Mouse (Mus musculus): ENCODE data around the gene Rad23a.

Gene Rad23a

DNA sequence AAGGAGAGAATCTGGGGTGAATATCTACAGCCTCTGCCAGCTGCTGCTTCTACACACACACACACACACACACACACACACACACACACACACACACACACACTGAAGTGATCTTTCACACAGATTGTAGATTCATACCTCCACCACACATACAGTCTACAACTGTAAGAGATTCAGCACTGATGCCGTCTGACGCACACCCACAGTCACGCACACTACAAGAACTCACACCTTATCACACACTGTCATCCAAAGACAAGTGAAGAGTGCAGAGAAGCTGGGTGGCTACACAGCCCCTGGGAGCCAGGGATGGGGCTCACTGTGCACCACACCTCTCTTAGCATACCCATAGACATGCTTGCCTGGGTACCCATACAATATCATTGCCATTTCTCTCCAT is 26.6 kb downstream of the Rad23a start:
- in situ Hi-C loops (cut with MboI): loop anchor here (5.0 kb wide), 1 partner anchor 107 kb away; no protein-coding TSS in a partner anchor

DNA sequence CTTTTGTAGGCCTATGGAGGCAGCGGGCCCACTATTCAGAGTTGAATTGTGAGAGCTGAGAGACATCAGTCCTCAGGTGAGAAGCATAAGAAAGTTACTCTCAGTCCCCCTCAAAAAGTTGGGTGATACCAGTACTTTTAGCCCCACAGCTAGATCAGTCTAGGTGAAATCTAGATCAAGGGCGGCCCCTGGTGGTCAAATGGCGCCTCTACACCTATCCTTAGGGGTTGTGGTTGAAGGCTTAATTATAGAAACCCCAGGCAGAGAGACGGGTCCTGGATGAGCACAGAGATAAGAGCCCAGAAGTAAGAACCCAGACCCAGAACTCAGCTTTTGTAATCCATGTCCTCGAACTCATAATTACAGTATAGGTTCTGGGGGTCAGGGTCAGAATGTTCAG is 27.4 kb downstream of the Rad23a start:
- in situ Hi-C loops (cut with MboI): loop anchor here (5.0 kb wide), 1 partner anchor 106 kb away; no protein-coding TSS in a partner anchor

DNA sequence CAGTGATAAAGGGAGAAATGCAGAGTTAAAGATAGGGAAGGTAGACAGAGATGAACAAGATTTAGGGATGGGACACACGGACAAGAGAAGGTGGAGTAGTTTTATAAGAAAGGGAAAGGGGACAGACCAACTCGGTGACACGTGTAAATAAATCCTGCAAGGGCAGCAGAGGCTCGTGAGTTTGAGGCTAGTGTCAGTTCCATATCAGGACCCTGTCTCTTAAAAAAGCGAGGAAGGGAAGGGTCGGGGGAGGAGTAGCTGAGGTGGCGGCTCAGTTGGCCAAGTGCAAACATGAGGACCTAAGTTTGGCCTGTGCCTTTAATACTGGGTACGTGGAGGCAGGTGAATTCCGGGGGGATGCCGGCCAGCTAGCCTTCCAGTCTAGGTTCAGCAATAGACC is 29.2 kb downstream of the Rad23a start:
- in situ Hi-C loops (cut with MboI): loop anchor here (5.0 kb wide), 1 partner anchor 104 kb away; no protein-coding TSS in a partner anchor

DNA sequence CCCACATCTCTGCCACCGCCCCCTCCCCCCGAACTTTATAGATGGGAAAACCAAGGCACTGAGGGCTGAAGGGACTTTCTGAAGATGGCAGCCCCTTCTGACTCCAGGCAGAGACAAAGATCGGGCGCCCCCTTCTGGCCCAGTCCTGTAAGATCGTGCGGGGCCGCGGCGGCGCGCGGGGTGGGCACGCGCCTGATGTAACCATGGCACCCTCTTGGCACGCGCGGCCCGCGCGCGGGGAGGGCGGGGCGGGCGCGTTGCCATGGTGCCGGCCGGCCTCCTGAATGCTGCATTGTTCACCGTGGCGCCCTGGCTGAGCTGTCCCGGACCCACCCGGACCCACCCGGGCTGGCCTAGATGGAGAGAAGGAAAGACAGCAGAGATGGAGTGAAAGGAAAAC is 29.6 kb downstream of the Rad23a start:
- in situ Hi-C loops (cut with MboI): loop anchor here (5.0 kb wide), 1 partner anchor 104 kb away; no protein-coding TSS in a partner anchor

DNA sequence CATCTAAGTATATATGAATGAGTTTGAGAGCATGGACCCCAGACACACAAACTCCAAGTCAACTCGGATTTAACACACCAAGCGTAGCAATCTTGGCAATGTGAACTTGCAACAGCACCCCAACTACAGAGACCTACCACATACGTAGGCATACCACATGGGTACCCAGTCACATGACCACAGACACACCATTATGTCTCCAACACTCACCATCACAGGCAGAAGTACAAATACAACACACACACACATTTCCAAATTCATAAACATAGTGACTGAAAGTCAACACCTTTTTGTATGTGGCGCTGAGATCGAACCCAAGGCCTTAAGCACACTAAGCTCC is 30.6 kb downstream of the Rad23a start:
- in situ Hi-C loops (cut with MboI): loop anchor here (5.0 kb wide), 1 partner anchor 103 kb away; no protein-coding TSS in a partner anchor

DNA sequence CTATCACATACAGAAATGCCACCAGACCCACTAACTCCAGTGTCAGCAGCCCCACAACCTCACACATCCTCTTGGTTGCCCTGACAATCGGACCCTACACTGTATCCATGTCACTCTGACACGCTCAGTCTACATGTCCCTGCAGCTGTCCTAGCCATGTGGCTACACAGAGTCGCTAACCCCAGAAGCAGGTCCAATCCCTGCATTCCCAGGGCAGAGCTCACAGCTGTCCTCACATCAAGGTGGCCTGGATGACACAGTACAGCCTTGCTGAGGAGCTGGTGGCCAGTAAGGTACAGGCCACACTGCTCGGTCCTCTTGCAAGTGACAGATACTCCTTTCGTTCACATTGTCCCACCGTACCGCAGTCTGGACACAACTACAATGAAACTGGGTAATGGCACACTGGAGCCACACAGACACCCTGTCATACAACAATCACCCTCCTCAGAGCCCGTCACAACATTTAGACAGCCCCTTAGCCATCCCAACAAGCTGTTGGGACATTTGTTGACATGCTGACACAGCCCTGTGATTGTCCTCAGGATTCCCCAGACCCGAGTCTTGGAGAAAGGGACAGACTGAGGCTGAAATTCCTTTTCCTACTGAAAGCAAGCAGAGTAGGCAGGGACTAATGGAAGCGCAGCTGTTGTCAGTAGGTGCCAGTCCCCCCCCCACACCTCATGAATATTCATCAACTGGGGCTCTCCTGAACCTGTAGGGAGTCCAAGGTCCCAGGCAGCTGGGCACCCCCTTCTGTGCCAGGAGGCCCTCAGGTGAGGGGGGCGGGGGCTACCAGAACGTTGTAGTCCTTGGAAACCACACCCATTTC is 31.1 kb downstream of the Rad23a start:
- in situ Hi-C loops (cut with MboI): no loop called here

DNA sequence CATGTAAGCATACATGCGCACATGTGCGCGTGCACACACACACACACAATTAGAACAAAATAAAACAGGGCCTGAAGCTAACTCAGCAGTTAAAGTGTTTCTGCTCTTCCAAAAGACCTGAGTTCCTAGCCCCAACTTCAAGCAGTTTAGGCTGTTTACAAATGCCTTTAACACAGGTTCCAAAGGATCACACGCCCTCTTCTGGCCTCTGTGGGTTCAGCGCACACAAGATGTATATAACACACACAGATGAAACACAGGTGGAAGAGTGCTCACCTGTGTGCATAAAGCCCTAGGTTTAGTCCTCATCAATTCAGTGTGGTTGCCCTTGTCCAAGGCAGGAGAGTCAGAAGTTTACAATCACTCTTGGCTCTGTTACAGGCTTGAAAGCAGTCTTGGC is 34.4 kb downstream of the Rad23a start:
- in situ Hi-C loops (cut with MboI): no loop called here

DNA sequence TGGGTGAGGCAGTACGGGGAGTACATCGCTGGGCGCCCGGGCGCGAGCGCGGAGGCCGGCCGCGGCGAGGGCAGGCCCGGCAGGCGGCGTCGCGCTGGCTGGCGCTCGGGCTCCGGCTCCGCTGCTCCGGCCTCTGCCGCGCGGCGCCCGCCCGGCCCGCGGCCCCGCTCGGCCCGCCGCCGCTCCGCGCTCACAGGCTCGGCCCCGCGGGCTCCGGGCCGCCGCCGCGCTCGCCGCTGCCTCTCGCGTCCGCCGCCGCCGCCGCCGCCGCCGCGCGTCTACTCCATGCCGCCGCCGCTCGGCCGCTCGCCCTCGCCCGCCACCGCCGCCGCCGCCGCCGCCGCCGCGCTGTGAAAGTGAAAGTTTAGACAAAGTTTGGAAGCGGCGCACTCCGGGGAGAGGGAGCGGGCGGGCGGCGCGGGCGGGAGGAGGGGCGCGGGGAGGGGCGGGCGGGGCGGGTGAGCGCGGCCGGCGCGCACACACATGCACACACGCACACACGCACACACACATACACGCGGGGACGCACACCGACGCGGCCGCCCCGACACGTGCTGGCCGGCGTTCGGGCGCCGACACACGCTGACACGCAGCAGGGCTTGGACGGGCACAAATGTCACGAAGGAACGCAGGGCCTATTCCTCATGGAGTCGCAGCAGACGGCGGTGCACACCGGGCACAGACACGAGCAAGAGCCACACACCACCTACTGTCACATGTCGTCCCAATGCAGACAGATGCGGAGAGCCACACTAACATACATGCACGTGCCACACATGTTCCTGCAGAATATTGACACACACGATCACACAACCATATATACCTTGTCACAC is 40.2 kb downstream of the Rad23a start, which contains the start of gene Nfix:
Gene Nfix, minus strand, starts transcription at position 346 of the 833 bp plus-strand sequence.
- in situ Hi-C loops (cut with MboI): no loop called here

DNA sequence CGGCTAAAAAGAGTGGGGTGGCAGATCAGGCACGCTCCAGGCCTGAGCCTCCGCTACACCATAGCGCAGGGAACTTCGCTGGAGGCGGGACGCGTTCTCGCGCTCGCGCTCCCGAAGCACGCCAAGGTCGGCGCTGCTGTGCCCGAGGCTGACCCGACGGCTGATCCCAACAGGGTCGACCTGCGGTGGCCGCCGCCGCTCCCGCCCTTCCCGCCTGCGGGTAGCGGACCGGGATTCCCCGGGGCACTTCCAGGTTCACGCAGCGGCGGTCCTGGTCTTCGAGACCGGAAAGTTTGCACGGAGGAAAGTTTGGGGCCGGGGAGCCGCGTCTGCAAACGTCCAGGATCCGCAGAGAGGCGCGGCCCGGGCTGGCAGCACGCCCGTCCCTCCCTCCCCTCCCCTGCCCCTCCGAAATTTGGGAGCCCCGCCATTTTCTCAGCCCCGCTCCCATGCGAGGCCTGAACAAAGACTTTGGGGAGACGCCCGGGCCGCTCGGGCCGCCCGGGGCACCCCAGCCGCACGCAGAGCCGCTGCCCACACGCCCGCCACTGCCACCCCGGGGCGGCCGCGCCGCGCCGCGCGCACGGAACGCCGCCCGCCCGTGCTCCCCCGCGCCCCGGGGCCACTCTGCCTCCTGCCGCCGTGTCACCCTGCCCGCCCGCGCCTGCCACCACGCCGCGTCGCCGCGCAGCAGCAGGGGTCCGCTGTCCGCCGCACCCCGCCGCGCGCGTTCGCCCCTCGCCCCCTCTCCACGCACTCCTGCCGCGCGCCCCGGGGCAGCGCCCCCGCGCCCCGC is 41.1 kb downstream of the Rad23a start:
- in situ Hi-C loops (cut with MboI): no loop called here

DNA sequence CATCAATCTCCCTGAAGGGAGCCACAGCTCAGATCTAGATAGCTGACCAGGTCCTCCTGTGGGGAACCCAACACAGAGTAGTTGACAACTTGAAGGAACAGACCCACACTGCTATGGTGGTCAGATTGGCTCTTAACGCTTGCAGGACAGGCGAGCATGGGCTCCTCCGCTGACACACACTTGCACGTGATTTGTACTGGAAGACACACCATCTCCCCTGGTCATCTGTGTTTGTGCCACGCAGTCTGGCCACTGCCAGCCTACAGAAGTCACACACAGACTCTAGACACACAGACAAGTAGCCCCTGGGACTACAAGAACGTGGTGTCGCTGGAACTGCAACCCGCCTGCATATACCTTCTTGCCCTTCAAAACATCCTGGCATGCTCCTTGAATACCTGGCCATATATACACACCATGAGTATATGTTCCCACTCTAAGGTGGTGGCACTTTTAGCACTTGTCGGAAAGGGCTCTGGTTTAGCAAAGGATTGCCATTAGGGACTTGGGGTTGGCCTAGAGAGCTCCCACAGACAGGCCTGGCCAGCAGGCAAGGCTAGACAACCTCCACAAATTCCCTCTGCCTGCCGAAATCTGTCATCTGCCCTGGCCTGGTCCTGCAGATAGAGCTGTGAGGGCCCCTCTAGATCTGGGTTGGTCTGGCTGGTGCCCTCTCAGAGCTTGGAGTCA is 41.9 kb downstream of the Rad23a start:
- in situ Hi-C loops (cut with MboI): no loop called here

DNA sequence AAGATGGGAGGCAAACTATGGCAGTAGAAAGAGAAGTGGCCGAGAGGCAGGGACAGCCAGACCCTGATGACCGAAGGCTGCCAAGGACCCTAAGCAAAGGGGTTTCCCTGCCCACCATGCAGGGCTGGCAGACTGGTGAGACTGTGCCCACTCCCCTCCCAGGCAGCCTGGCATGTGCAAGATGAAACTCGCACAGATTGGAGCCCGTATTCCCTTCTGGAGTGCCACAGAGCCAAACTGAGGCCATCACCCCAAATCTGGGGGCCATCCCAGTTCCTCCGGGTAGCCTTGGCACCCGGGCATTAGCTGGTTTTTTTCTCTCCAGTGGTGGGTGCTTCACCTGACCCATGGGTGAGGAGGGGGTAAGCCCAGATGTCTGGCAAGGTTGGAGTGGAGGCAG is 42.5 kb downstream of the Rad23a start:
- in situ Hi-C loops (cut with MboI): no loop called here

DNA sequence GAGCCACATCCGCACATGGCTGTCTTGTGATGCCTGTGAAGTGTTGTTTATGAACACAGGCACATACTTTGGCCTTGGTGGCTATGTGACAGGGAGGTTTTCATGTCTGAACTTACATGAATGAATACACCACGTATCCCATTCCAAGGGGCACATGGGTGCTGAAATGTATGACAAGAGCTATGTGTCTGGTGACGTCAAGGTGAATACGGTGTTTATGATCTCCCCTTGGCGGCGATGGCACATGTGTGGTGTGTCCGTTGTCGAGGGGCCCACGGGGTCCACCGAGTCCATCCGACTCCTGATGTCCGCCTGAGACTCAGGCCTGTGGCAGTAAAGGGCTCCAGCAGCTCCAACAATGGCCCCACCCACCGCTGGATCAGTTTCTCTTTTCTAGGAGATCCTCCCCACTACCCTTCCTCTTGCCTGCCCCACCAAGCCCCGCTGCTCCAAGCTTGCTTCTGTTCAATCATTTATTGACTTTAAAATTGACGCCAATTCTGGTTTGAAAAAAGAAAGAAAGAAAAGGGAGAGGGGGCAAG is 43.1 kb downstream of the Rad23a start:
- in situ Hi-C loops (cut with MboI): no loop called here

DNA sequence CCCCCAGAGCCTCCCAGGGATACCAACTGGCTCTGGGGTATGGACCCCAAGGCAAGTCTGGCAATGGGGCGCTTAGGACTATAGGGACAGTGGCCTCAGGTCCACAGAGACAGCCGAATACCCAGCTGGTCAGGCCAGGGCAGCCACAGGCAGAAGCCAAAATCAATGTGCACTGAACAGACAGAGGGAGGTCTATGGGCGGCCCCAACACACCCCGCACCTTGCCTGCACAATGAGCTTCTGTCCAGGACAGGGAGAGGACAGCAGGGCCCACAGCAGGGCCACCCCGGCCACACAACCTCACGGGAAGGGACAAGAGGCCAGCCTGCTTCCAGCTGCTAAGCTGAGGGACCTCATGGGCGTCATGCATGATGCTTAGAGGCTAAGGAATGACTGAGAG is 46.0 kb downstream of the Rad23a start:
- in situ Hi-C loops (cut with MboI): no loop called here

DNA sequence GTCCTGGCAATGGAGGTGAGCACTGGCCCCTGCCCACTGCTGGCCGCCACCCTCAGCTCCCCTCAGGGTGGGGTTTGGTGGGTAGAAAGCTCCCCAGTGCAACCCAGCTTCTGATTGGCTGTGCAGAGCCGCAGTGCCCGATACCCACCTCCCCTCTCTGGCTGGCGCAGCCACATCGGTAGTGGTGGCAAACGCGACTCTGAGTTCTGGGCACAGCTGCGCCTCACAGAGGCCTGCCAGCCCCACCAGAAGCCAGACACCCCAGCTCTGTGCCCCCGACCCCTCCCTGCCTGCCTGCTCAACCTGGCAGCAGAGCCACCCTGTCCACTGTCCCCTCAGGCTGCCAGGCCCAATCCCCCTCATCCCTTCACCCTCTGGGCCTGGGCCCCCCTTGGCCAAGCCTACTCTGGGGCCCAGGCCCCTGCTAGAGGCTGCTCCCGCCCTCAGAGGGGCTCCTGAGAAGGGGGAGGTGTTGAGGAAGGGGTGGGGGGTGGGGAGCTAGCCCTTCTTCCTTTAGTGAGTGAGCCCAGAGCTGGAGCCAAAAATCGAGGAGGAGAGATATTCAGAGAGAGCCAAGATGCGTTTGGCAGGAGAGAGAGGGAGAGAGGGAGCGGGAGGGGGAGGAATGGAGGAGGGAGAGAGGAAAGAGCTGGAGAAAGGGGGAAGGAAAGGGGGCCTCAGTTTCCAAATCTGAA is 46.5 kb downstream of the Rad23a start:
- in situ Hi-C loops (cut with MboI): no loop called here

DNA sequence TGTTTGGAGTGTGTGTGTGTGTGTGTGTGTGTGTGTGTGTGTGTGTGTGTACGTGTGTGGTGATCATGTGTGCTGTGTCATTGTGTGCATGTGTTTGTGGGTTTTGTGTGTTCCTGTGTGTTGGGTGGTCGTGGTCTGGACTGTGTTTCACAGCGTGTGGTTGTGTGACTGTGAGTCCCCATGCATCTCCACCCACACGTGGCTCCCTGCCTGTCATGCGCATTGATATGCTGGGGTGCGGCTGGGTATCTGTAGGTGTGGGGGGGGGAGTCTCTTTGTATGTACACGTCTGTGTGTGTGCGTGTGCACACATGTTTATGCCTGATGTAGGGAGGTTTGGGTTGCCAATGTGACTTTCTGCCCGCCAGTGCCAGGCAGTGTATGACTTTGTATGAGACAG is 47.3 kb downstream of the Rad23a start:
- in situ Hi-C loops (cut with MboI): no loop called here

DNA sequence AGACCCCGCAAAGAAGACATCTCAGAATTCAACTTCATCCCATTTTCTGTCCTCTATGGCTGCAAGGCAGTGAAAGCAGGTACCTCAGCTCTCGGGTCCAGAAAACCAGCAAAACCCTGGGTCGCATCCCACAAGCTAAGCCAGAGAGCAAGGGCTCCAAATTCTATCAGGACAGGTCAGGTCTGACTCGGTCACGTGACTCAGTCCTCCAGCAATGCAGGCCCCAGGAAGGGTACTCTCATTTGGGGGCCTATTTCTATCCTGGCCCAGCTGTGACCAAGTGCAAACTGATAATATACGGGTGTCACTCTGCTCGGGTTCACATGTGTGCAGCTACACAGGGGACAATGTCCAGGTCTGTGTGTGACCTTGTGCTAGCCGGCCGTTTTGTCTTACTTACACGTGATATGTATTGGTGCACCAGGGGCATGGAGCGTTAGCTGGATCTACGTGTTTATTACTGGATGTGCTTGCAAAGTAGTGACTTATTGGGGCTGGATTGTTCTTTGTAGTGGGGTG is 48.0 kb downstream of the Rad23a start:
- in situ Hi-C loops (cut with MboI): no loop called here

DNA sequence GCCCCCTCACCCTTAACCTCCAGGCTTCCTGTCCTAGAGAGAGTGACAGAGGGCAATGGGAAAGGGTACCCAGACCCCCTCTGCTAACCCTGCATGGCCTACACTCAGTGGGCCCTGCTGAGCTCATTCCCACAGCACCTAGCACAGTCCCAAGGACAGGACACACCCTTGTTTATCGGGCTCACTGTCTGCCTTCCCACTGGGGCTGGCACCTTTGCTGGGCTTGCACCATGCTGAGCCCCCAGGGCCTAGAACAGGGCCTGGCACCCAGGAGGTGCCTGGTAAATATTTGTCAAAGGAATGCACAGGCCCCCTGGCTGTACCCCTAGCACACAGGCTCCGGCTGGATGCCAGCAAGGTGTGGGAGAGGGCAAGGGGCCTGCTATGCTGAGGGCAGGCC is 49.9 kb downstream of the Rad23a start:
- in situ Hi-C loops (cut with MboI): no loop called here

DNA sequence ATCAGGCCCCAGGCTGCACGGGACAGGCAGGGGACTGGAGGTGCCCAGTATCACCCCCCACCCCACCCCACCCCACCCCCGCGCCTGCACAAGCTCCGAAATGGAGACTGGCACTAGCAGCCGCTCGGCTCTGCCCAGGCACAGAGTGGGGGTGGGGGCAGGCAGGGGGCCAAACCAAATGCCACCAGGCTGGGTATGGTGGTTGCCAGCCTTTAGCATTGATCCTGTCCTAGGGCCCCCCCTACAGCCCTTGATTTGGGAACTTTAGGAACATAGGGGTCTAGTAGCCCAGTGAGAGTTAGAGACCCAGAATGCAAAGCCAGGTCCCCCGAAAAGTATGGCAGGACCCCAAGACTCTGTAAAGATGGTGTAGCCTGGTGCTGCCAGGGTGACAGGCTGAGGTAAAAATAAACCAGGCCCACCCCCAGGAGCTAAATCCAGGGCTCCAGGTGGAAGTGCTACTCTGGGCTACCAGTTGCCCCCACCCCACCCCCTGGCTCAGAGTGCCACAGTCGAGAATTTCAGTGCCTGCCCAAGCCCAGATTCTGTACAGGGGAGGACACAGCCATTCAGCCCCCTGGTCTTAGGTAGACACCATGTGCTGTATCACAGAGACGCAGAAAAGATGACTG is 50.5 kb downstream of the Rad23a start:
- in situ Hi-C loops (cut with MboI): no loop called here

DNA sequence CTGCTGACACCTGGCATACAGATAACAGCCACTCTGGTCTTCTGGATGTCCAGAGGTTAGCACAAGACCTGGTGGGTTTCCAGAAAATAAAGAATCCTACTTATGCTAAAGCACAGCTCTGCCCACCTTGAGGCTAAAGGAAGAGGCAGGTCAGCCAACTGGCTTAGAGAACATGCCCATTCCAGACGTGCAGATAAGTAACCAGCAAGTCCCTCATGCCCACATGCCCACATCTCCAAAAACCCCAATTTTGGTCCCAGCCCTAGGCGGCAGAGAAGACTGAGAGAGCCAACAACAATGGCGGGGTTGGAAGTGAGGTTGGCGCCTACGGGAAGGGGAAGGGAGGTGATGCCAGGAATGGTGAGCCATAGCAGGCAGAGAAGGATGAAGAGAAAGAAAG is 51.1 kb downstream of the Rad23a start:
- in situ Hi-C loops (cut with MboI): no loop called here

DNA sequence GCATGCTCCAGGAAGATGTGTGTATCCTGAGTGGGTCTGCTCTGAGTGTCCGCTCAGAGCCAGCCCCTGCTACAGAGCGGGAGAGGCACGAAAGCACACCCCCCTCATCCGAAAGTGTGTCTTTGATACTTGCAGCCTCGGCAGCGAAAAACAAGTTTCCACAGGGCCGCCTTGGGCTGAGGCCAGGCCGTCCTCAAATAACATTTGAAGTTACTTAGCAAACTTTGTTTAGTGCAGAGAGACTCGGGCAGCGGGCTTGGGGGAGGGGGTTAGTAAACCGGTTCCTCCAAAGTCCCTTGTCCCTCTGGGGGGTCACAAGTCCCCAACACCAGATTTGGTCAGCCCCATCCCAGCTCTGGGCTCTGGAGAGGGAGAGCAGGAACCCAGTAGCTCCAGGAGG is 51.6 kb downstream of the Rad23a start:
- in situ Hi-C loops (cut with MboI): no loop called here

Measured in mature B cell (primary cell).